Mouse (Mus musculus): Measurements from ENCODE around the gene Kcnn1.

DNA sequence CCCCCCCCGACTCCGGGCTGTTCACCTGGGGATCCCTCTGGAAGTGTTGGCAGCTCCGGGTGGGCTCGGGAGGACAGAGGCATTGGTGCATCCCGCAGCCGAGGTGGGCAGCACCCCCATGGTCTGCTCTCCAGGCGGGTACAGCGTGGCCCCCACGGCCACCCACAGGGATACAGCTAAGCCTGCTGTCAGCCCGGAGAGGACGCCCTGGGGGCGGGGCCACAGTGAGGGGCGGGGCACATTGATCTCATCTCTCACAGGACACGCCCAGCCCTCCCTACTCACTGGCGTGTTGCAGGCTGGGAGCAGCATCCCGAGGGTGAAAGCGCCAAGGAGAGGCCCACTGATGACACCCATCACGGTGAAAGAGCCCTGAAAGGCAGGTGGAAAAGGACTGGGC is 24.6 kb upstream of the Kcnn1 start:
- no peak for TF ChIP-seq MAX (IDR thresholded peaks at IDR 0.05; ENCODE audit: low read depth)
- TF ChIP-seq CEBPB (IDR thresholded peaks at IDR 0.05; ENCODE audit: insufficient read depth, poor library complexity, severe bottlenecking) = no peak
- no peak for TF ChIP-seq POLR2A (IDR thresholded peaks at IDR 0.05; ENCODE audit: insufficient read length, low read depth)
- TF ChIP-seq MYOD1 (IDR thresholded peaks at IDR 0.05; ENCODE audit: control insufficient read depth in 1 of 3, insufficient read length in 2 of 3, low read depth in 2 of 3) = no peak
- TF ChIP-seq POLR2AphosphoS2 (IDR thresholded peaks at IDR 0.05; ENCODE audit: insufficient read length, low read depth) = no peak
- no peak for TF ChIP-seq USF1 (IDR thresholded peaks at IDR 0.05; ENCODE audit: low read depth)
- TF ChIP-seq TCF12 (IDR thresholded peaks at IDR 0.05; ENCODE audit: insufficient read depth, poor library complexity, severe bottlenecking) = no peak
